Mouse (Mus musculus): ENCODE data around the gene 1700023F06Rik. TPM values are rescaled to one million over a fixed set of nuclear protein-coding genes. Genes with fewer than 3 reads are reported as not detected.

The 1700023F06Rik gene
- polyA plus RNA-seq, 1 experiment from 2014 or later = 0.27 TPM

DNA sequence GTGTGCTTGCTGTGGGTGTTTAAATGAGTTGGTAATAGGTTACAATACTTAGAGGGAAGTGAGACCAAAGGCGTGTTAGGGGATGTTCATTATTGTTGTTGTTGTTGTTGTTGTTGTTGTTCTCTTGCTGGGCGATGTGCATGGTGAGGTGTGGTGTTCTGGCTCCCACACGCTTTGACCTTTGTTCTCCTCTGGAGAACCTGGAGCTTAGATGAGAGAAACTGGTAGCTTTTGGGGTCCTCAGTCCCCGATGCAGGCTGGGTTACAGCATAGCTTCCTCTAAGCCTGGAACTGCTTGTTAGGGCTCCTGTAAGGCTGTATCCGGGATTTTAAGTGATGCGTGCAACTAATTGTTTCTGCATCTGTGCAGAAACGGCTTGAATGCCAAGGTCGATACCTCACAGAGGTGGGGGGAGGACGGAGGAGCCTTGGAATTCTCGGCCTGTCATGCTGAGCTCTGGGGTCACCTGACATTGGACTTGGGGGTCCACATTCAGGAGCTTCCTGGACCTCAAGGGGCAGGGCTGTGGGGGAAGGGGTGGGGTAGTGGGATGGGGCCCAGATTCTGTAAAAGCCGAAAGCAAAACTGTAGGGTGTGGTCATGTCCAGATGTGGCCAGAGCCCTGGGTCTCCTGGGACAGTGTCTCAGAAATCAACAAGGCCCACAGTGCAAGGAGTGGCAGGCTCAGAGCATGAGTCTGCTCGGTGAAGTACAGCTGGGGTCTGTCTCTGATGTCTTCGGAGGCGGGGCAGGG is 32.5 kb downstream of the 1700023F06Rik start:
- no peak overlapping the region for H3K4me3 ChIP-seq
- H3K9me3 ChIP-seq = no peaks in the 10 kb centered on the region
- no peaks in the 10 kb centered on the region for H3K36me3 ChIP-seq
- H3K27me3 ChIP-seq (ENCODE audit: insufficient read depth, poor library complexity, severe bottlenecking) = peaks cover 59% of the 10 kb centered on the region
- peaks cover 18% of the 10 kb centered on the region for H3K4me1 ChIP-seq (replicated peaks)
- no peak for DNase-seq (ENCODE audit: low spot score)
- 80% methylated on average over 14 of the region's 14 CpGs for WGBS
- H3K27ac ChIP-seq = no peak overlapping the region

DNA sequence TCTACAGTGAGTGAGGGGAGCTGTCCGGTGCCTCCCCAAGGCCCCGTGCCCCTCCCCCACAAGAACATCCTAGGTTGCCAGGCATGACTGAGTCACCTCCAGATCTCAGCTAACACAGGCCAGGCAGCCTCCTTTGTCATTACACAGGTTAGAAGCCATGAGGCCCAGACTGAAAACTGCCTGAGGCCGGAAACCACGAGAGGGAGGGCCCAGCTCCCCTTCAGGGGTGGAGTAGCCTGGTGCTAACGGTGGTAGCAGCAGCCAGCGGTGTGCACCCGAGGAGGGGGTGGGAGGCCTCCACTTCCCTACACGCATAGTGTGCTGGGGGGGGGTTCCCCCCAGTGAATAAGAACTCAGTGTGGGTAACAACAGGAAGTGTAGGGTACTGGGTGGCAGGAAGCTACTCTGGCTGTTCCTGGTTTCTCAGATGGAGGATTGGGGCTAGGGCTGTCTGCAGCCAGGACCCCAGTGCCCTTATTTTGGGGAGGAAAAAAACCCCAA is 33.4 kb downstream of the 1700023F06Rik start:
- Histone ChIP-seq H3K4me1 (replicated peaks) (peaks cover 26% of the 10 kb centered on the region), H3K27me3 (ENCODE audit: insufficient read depth, poor library complexity, severe bottlenecking) (peaks cover 62% of the 10 kb centered on the region), H3K9me3 (no peaks in the 10 kb centered on the region), H3K4me3 (no peak overlapping the region), H3K36me3 (no peaks in the 10 kb centered on the region), H3K27ac (no peak overlapping the region)
- WGBS = 61% methylated on average over 8 of the region's 8 CpGs
- DNase-seq (ENCODE audit: low spot score) = no peak

GRCm38 (mm10) chr11:103174411-103174832 is 33.9 kb downstream of the 1700023F06Rik start:
- H3K9me3 ChIP-seq = no peaks in the 10 kb centered on the region
- peaks cover 62% of the 10 kb centered on the region for H3K27me3 ChIP-seq (ENCODE audit: insufficient read depth, poor library complexity, severe bottlenecking)
- peaks cover 26% of the 10 kb centered on the region for H3K4me1 ChIP-seq (replicated peaks)
- H3K27ac ChIP-seq = no peak overlapping the region
- no peak for DNase-seq (ENCODE audit: low spot score)
- H3K36me3 ChIP-seq = no peaks in the 10 kb centered on the region
- WGBS = 79% methylated on average over 5 of the region's 5 CpGs
- no peak overlapping the region for H3K4me3 ChIP-seq

- peaks cover 26% of the 10 kb centered on the region for H3K4me1 ChIP-seq (replicated peaks)
- WGBS = 90% methylated on average over 11 of the region's 11 CpGs
- H3K36me3 ChIP-seq = no peaks in the 10 kb centered on the region
- H3K9me3 ChIP-seq = no peaks in the 10 kb centered on the region
- H3K27ac ChIP-seq = no peak overlapping the region
- no peak overlapping the region for H3K4me3 ChIP-seq
- no peak for DNase-seq (ENCODE audit: low spot score)
- peaks cover 65% of the 10 kb centered on the region for H3K27me3 ChIP-seq (ENCODE audit: insufficient read depth, poor library complexity, severe bottlenecking)
Measured at GRCm38 (mm10) chr11:103173771-103174344, 34.5 kb downstream of the 1700023F06Rik start.

GRCm38 (mm10) chr11:103173041-103173770 is 35.2 kb downstream of the 1700023F06Rik start:
- DNase-seq (ENCODE audit: low spot score) = no peak
- H3K27ac ChIP-seq = no peak overlapping the region
- H3K9me3 ChIP-seq = no peaks in the 10 kb centered on the region
- no peak overlapping the region for H3K4me3 ChIP-seq
- peaks cover 26% of the 10 kb centered on the region for H3K4me1 ChIP-seq (replicated peaks)
- peaks cover 69% of the 10 kb centered on the region for H3K27me3 ChIP-seq (ENCODE audit: insufficient read depth, poor library complexity, severe bottlenecking)
- 83% methylated on average over 7 of the region's 7 CpGs for WGBS
- H3K36me3 ChIP-seq = no peaks in the 10 kb centered on the region

DNA sequence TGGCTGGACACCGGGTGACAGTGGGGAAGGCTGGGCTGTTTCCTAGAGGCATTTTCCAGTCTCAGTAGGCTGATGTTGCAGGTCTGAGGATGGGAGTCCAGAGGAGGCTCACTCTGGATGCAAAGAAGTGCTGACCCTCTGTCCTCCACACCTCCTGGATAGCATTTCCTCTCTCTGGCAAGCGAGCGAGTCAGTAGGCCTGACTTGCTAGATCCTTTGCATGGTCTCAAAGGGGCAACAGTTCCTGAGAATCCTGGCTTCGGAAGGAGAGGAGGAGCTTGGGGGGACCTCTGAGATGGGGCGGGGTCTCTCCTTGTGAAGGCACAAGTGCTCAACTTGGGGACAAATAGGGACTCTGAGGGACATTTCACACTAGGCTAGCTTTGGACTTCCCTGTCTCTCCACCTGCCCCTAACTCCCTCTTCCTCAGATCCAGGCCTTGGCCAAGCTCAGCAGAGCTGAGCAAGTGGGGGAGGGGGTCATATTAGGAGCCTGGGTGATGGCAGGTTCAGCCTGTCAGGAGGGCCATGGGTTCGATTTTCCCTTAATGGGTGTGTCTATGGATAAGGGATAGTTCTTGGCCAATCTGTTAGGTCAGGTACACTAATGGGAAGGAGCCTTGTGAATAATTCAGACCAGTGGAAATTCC is 35.8 kb downstream of the 1700023F06Rik start:
- H3K4me1 ChIP-seq (replicated peaks) = peaks cover 26% of the 10 kb centered on the region

DNA sequence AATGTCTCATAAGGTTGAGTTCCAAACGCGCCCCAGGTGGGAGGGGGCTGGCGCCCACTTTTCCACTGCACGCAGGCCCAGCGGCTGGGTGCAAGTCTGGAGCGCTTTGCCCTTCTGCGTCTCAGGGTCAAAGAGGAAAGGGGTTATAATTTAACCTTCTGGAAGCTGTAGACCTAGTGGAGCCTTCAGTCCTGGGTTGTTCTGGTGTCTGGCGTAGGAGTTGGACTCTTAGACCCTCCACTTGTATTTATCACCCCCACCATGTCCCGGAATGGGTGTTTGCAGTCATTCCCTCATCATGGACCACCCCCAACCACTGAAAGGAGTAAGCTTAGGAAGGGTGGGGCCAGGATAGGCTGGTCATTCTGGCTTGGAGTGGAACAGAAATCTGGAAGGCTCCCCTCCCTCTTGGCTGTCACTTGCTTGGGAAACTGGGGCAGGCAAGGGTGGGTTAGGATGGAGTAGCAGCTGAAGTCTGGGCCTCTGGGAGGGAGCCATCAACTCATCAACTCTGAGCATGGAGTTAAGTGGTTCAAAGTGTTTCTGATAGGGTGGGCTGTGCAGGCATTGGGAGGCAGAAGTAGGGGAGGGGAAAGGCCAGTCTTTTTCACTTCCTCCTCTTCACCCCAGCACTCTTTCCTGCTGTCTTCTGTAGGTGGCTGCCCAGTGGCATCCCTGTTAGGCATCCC is 36.5 kb downstream of the 1700023F06Rik start:
- Histone ChIP-seq H3K4me3 (peak overlapping the region; percentile 9; the same call in 1 of the 2 replicates), H3K27me3 (ENCODE audit: insufficient read depth, poor library complexity, severe bottlenecking) (peaks cover 76% of the 10 kb centered on the region), H3K36me3 (no peaks in the 10 kb centered on the region), H3K4me1 (replicated peaks) (peaks cover 26% of the 10 kb centered on the region), H3K27ac (no peak overlapping the region), H3K9me3 (no peaks in the 10 kb centered on the region)
- DNase-seq (ENCODE audit: low spot score) = no peak
- 52% methylated on average over 9 of the region's 9 CpGs for WGBS

More for the DNA sequence above, 35.8 kb downstream of the 1700023F06Rik start:
- Histone ChIP-seq H3K36me3 (no peaks in the 10 kb centered on the region), H3K4me3 (no peak overlapping the region; the same call in 1 of the 2 replicates), H3K9me3 (no peaks in the 10 kb centered on the region), H3K27ac (no peak overlapping the region), H3K27me3 (ENCODE audit: insufficient read depth, poor library complexity, severe bottlenecking) (peaks cover 74% of the 10 kb centered on the region)
- 77% methylated on average over 6 of the region's 6 CpGs for WGBS
- no peak for DNase-seq (ENCODE audit: low spot score)

GRCm38 (mm10) chr11:103171286-103171620 is 37.1 kb downstream of the 1700023F06Rik start:
- Histone ChIP-seq H3K36me3 (no peaks in the 10 kb centered on the region), H3K27me3 (ENCODE audit: insufficient read depth, poor library complexity, severe bottlenecking) (peaks cover 79% of the 10 kb centered on the region), H3K27ac (peak overlapping the region; percentile 77; the same call in 1 of the 2 replicates), H3K4me1 (replicated peaks) (peaks cover 26% of the 10 kb centered on the region), H3K4me3 (peak overlapping the region; percentile 70), H3K9me3 (no peaks in the 10 kb centered on the region)
- 3% methylated on average over 23 of the region's 23 CpGs for WGBS
- DNase-seq (ENCODE audit: low spot score) = peak; percentile 40

DNA sequence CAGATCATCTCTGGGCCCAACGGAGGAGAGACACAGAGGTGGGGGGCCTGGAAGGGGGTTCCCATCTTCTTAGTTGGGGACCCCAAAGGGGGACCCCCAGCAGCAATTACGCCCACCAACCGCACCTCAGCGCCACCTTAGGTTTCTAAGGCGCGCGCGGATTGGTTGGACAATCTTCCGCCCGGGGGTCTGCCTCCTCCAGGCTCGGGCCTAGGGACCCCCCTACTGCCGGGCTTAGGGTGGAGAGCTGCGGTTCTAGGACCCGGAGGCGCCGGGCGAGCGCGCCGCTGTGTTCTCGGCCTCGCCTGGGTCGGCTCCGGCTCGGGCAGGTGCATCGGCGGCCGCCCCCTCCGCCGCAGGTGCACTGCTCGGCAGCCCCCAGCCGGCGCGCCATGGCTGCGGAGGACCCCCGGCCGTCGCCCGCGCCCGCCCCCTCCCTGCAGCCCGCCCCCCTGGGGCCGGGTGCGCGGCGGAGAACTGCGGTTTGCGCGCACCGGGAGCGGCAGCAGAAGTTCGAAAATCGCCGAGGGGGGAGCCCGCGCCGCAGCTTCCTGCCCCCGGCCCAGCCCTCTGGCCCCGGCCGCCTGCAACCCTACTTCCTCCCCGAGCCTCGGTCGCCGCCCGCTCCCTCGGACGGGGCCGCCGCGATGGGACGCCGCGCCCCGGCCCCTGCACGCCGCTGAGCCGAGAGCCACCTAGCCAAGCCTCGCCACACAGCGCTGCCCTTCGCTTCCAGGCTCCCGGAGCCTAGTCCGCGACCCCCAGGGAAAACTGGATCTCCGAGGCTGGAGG is 37.7 kb downstream of the 1700023F06Rik start, which contains the start of gene Fmnl1:
TSS of gene Fmnl1 (plus strand) at position 614 of the 792 bp plus-strand sequence.
- DNase-seq (ENCODE audit: low spot score) = peak; percentile 34
- peak within 1 kb of the TSS; percentile 77 for H3K27ac ChIP-seq
- H3K4me1 ChIP-seq (replicated peaks) = peaks cover 21% of the 10 kb centered on the region
- peak within 1 kb of the TSS; percentile 70 for H3K4me3 ChIP-seq
- 2% methylated on average over 84 of the region's 84 CpGs for WGBS
- H3K36me3 ChIP-seq = no peaks in the 10 kb centered on the region
- no peaks in the 10 kb centered on the region for H3K9me3 ChIP-seq
- H3K27me3 ChIP-seq (ENCODE audit: insufficient read depth, poor library complexity, severe bottlenecking) = peaks cover 83% of the 10 kb centered on the region

- H3K27ac ChIP-seq = no peak overlapping the region
- WGBS = 58% methylated on average over 3 of the region's 3 CpGs
- no peaks in the 10 kb centered on the region for H3K36me3 ChIP-seq
- no peak for DNase-seq (ENCODE audit: low spot score)
- peaks cover 21% of the 10 kb centered on the region for H3K4me1 ChIP-seq (replicated peaks)
- H3K27me3 ChIP-seq (ENCODE audit: insufficient read depth, poor library complexity, severe bottlenecking) = peaks cover 83% of the 10 kb centered on the region
- H3K9me3 ChIP-seq = no peaks in the 10 kb centered on the region
- H3K4me3 ChIP-seq = peak overlapping the region; percentile 70
Measured at GRCm38 (mm10) chr11:103170111-103170493, 38.3 kb downstream of the 1700023F06Rik start.

GRCm38 (mm10) chr11:103169664-103170063 is 38.7 kb downstream of the 1700023F06Rik start:
- H3K27ac ChIP-seq = no peak overlapping the region
- H3K9me3 ChIP-seq = no peaks in the 10 kb centered on the region
- H3K36me3 ChIP-seq = no peaks in the 10 kb centered on the region
- H3K27me3 ChIP-seq (ENCODE audit: insufficient read depth, poor library complexity, severe bottlenecking) = peaks cover 79% of the 10 kb centered on the region
- H3K4me1 ChIP-seq (replicated peaks) = peaks cover 17% of the 10 kb centered on the region
- no peak overlapping the region for H3K4me3 ChIP-seq
- no peak for DNase-seq (ENCODE audit: low spot score)
- 87% methylated on average over 5 of the region's 5 CpGs for WGBS

Measured in hindbrain, embryonic 10.5 days (tissue).